In the genomic region with DNA sequence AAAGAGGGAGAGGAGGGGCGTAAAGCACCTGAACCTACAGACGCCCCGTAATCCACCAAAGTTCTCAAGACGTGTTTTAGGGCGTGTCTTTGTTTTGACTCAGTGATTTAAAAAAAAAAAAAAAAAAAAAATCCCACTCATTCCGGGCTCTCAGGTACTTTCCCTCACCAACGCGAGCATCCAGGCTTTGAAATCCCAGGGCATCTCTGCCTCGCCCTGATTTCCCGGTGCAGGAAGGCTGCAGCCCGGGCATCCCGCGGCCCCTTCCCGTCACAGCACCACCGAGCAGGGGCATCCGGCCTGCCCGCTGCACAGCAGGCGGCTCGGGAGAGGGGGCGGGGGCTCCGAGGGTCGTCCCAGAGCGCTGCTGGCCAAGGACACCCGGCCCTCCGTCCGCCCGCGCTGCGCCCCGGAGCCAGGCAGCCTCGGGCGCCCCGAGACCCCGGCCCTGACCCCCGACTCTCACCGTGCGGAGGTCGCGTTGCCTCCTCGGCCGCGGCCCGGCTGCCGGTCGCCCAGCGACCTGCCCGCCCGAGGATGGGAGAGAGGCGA, we compare ENCODE assay signal across 8 mouse cellular contexts. TPM values are rescaled to one million over a fixed set of nuclear protein-coding genes. Genes with fewer than 3 reads are reported as not detected.
A peak's percentile ranks its signal among the peaks of the same experiment; 100 is the strongest.
DNase-seq lines count a peak whose midpoint lies in the region; ATAC-seq and TF ChIP-seq lines count a peak whose summit lies in the region.

No protein-coding gene starts in this region.

- no peaks in the 10 kb centered on the region for H3K27me3 ChIP-seq in E14TG2a.4 (ENCODE audit: insufficient read depth, low read length)
- H3K27me3 ChIP-seq in embryonic facial prominence, embryonic 15.5 days = no peaks in the 10 kb centered on the region
- H3K27me3 ChIP-seq in kidney, embryonic 15.5 days = no peaks in the 10 kb centered on the region
- no peaks in the 10 kb centered on the region for H3K27me3 ChIP-seq in lung, postnatal 0 days (replicated peaks; ENCODE audit: insufficient read depth, low read length)

- peak; percentile 27 for DNase-seq in gastrocnemius, postnatal 14 days
- no peak for DNase-seq in gastrocnemius, adult 18-20 months (ENCODE audit: low spot score)
- DNase-seq in lung, postnatal 0 days (ENCODE audit: low spot score) = peak; percentile 40
- peak; percentile 53 for DNase-seq in right cerebral cortex, postnatal 4 days
- no peak for DNase-seq in frontal cortex, postnatal 36 days (ENCODE audit: low spot score in 2 of 2)

- intact Hi-C loops in gastrocnemius, postnatal 14 days (cut with DNase I; ENCODE audit: low total_unique reads) = no loop called here

- peaks cover 25% of the 10 kb centered on the region for H3K4me1 ChIP-seq in E14TG2a.4 (replicated peaks; ENCODE audit: low read depth, low read length)
- peaks cover 15% of the 10 kb centered on the region for H3K4me1 ChIP-seq in embryonic facial prominence, embryonic 15.5 days
- H3K4me1 ChIP-seq in kidney, embryonic 15.5 days = peaks cover 27% of the 10 kb centered on the region
- H3K4me1 ChIP-seq in lung, postnatal 0 days (ENCODE audit: insufficient read depth, low read depth, low read length) = no peaks in the 10 kb centered on the region

- H3K36me3 ChIP-seq in E14TG2a.4 (ENCODE audit: insufficient read depth, low read length) = no peaks in the 10 kb centered on the region
- no peaks in the 10 kb centered on the region for H3K36me3 ChIP-seq in embryonic facial prominence, embryonic 15.5 days
- no peaks in the 10 kb centered on the region for H3K36me3 ChIP-seq in kidney, embryonic 15.5 days
- no peaks in the 10 kb centered on the region for H3K36me3 ChIP-seq in lung, postnatal 0 days (ENCODE audit: insufficient read depth, low read length)

- peak overlapping the region; percentile 83 for H3K9ac ChIP-seq in embryonic facial prominence, embryonic 15.5 days
- peak overlapping the region; percentile 87 for H3K9ac ChIP-seq in kidney, embryonic 15.5 days
- peak overlapping the region; percentile 71 for H3K9ac ChIP-seq in lung, postnatal 0 days (replicated peaks; ENCODE audit: low read depth)

- no peaks in the 10 kb centered on the region for H3K9me3 ChIP-seq in E14TG2a.4 (ENCODE audit: low read length)
- no peaks in the 10 kb centered on the region for H3K9me3 ChIP-seq in embryonic facial prominence, embryonic 15.5 days (replicated peaks)
- H3K9me3 ChIP-seq in kidney, embryonic 15.5 days (replicated peaks) = no peaks in the 10 kb centered on the region
- H3K9me3 ChIP-seq in lung, postnatal 0 days (ENCODE audit: low read length) = no peaks in the 10 kb centered on the region

- peak overlapping the region; percentile 92 for H3K4me3 ChIP-seq in E14TG2a.4 (replicated peaks; ENCODE audit: low read length)
- peak overlapping the region; percentile 91 for H3K4me3 ChIP-seq in embryonic facial prominence, embryonic 15.5 days (replicated peaks)
- H3K4me3 ChIP-seq in kidney, embryonic 15.5 days (replicated peaks) = peak overlapping the region; percentile 95
- H3K4me3 ChIP-seq in lung, postnatal 0 days (ENCODE audit: low read depth, low read length) = peak overlapping the region; percentile 81

- peak overlapping the region; percentile 51 for H3K4me2 ChIP-seq in embryonic facial prominence, embryonic 15.5 days (replicated peaks)
- H3K4me2 ChIP-seq in kidney, embryonic 15.5 days = peak overlapping the region; percentile 59
- H3K4me2 ChIP-seq in lung, postnatal 0 days (replicated peaks; ENCODE audit: low read depth, low read length) = peak overlapping the region; percentile 79

- under 1% methylated on average over 48 of the region's 49 CpGs for WGBS in embryonic facial prominence, embryonic 15.5 days
- WGBS in kidney, embryonic 15.5 days = under 1% methylated on average over 48 of the region's 49 CpGs
- under 1% methylated on average over 19 of the region's 49 CpGs for WGBS in lung, postnatal 0 days

- H3K27ac ChIP-seq in embryonic facial prominence, embryonic 15.5 days (replicated peaks) = peak overlapping the region; percentile 79
- H3K27ac ChIP-seq in kidney, embryonic 15.5 days = peak overlapping the region; percentile 92
- peak overlapping the region; percentile 79 for H3K27ac ChIP-seq in lung, postnatal 0 days (ENCODE audit: low read length)

- TF ChIP-seq EP300 in lung, postnatal 0 days (IDR thresholded peaks at IDR 0.05) = no peak

- no peak for TF ChIP-seq CTCF in E14TG2a.4 (conservative IDR thresholded peaks at IDR 0.05; ENCODE audit: low read length)
- TF ChIP-seq CTCF in lung, postnatal 0 days (IDR thresholded peaks at IDR 0.05) = no peak

- ATAC-seq in embryonic facial prominence, embryonic 15.5 days (ENCODE audit: insufficient number of reproducible peaks, low FRiP score, low TSS enrichment, low read depth) = peak; percentile 54
- peak; percentile 83 for ATAC-seq in kidney, embryonic 15.5 days (replicated peaks; ENCODE audit: low FRiP score)
- peak; percentile 72 for ATAC-seq in lung, postnatal 0 days

RNA-seq across cellular contexts. Expression of a gene that starts 0.4 kb away (rescaled TPM):
- total RNA-seq in gastrocnemius, postnatal 14 days (2021) = 10 to 100 TPM; 61.0 to 66.0 TPM
- total RNA-seq in gastrocnemius, adult 18-20 months (2021) = 10 to 100 TPM; 63.3 to 72.8 TPM
- polyA plus RNA-seq in embryonic facial prominence, embryonic 15.5 days (2015; fragmentation: Nextera tagmentation; extraction: Ambion mirVana) = 45.1 and 51.3 TPM in 2 replicates
- 33.9 and 35.1 TPM in 2 replicates for polyA plus RNA-seq in kidney, embryonic 15.5 days (2015; fragmentation: Nextera tagmentation; extraction: Ambion mirVana)
- polyA plus RNA-seq in lung, postnatal 0 days (2015; fragmentation: Nextera tagmentation; extraction: Ambion mirVana) = 48.0 and 56.3 TPM in 2 replicates

Comparison
In these comparisons a context has a peak if more than half of its experiments do, and no peak if none do; other contexts are left out.
1. DNase-seq: peak in gastrocnemius, postnatal 14 days (single experiment), lung, postnatal 0 days (single experiment) and right cerebral cortex, postnatal 4 days (single experiment); none in gastrocnemius, adult 18-20 months (single experiment) and frontal cortex, postnatal 36 days (0 of 2).
2. Peak in every context shown above with its lines, with median percentiles within 50 percentile points of each other: H3K4me3 ChIP-seq, ATAC-seq, H3K27ac ChIP-seq, H3K4me2 ChIP-seq and H3K9ac ChIP-seq.